Mouse (Mus musculus) limb, embryonic 14.5 days (tissue): ENCODE results near the gene B3gnt3. TPM values are rescaled to one million over a fixed set of nuclear protein-coding genes. Genes with fewer than 3 reads are reported as not detected.
"Not testable (repeated sequence)": the region's sequence is repeated elsewhere in the genome, so short reads cannot be mapped to it uniquely, and the experiment has no call there.

ENCODE experiments used
- ATAC-seq: fragments of 200-750 bp; cut with Nextera tagmentation; 2 replicates; pipeline ENCODE4 v1.8.0; 2017; ENCODE audit warnings: low read depth, moderate number of reproducible peaks, moderate TSS enrichment; ENCODE audit not compliant: low FRiP score
- DNase-seq: peaks from one replicate; pipeline ENCODE4 v3.0.0-alpha.2; 2015; ENCODE audit warnings: low spot score
- H3K27ac ChIP-seq: fragments of 300-500 bp; sonication (generic); replicated peaks from 2 replicates; pipeline ENCODE4 v1.5.1; 2014; ENCODE audit warnings: low read depth, mild to moderate bottlenecking, low read length, moderate library complexity, mixed read lengths
- H3K27me3 ChIP-seq: fragments of 300-500 bp; sonication (generic); 2 replicates; pipeline ENCODE4 v1.6.1; 2014; ENCODE audit warnings: low read length, mixed read lengths; ENCODE audit not compliant: control insufficient read depth, insufficient read depth
- H3K36me3 ChIP-seq: fragments of 300-500 bp; sonication (generic); 2 replicates; pipeline ENCODE4 v1.6.1; 2014; ENCODE audit warnings: mild to moderate bottlenecking, low read length, moderate library complexity, mixed read lengths; ENCODE audit not compliant: control insufficient read depth, insufficient read depth
- H3K4me1 ChIP-seq: fragments of 300-500 bp; sonication (generic); 2 replicates; pipeline ENCODE4 v1.6.1; 2014; ENCODE audit warnings: antibody characterized with exemption, low read length, mixed read lengths; ENCODE audit not compliant: control insufficient read depth, insufficient read depth
- H3K4me2 ChIP-seq: fragments of 300-500 bp; sonication (generic); replicated peaks from 2 replicates; pipeline ENCODE4 v1.6.1; 2014; ENCODE audit warnings: low read depth, mild to moderate bottlenecking, low read length, moderate library complexity; ENCODE audit not compliant: severe bottlenecking
- H3K4me3 ChIP-seq: fragments of 300-500 bp; sonication (generic); replicated peaks from 2 replicates; pipeline ENCODE4 v1.5.1; 2014; ENCODE audit warnings: low read length
- H3K9ac ChIP-seq: fragments of 300-500 bp; sonication (generic); 2 replicates; pipeline ENCODE4 v1.6.1; 2014; ENCODE audit warnings: mild to moderate bottlenecking, low read depth, low read length, moderate library complexity; ENCODE audit not compliant: severe bottlenecking
- H3K9me3 ChIP-seq: fragments of 300-500 bp; sonication (generic); 2 replicates; pipeline ENCODE4 v1.6.1; 2016; ENCODE audit warnings: low read length; ENCODE audit not compliant: control insufficient read depth
- POLR2A ChIP-seq: fragments of 200-500 bp; IDR thresholded peaks from 2 replicates; pipeline ENCODE4 v1.8.0; 2012; ENCODE audit warnings: inconsistent platforms, mild to moderate bottlenecking, moderate library complexity, borderline replicate concordance; ENCODE audit not compliant: insufficient read depth, insufficient read length; ENCODE audit errors: extremely low read depth
- WGBS: fragments of 180-500 bp; shearing (Covaris S2); extraction: QIAGEN DNeasy Blood & Tissue Kit; methylation state at CpG from one replicate; pipeline ENCODE4 v1.1.7; 2014; 5-methylcytosine and 5-hydroxymethylcytosine counted together
- polyA plus RNA-seq, 2 experiments: library from polyadenylated mRNA; depleted of rRNA in 1 of 2; stranded (reverse) in 1 of 2; unstranded in 1 of 2; fragments of >200 nt; fragmentation: Nextera tagmentation in 1 of 2; extraction: Ambion mirVana in 1 of 2; gene quantifications; 2 replicates each; pipeline versions ENCODE4 v1.2.1 to v1.2.3; 2012 to 2014

B3gnt3 gene
- polyA plus RNA-seq (2012; rRNA removed) (1.1 and 1.5 TPM in 2 replicates), polyA plus RNA-seq (2014; fragmentation: Nextera tagmentation; extraction: Ambion mirVana) (0.67 and 0.77 TPM in 2 replicates)

- Histone ChIP-seq H3K4me3 (peak within 1 kb of the TSS; percentile 13), H3K27ac (no peak within 1 kb of the TSS), H3K36me3 (no peaks in the 10 kb centered on the region), H3K27me3 (peaks cover 50% of the 10 kb centered on the region), H3K9me3 (no peaks in the 10 kb centered on the region), H3K4me1 (peaks cover 5% of the 10 kb centered on the region), H3K4me2 (peak within 1 kb of the TSS; percentile 28; the same call in 1 of the 2 replicates), H3K9ac (no peak within 1 kb of the TSS)
- no peak for ATAC-seq
- DNase-seq, result no peak
- TF ChIP-seq POLR2A, result no peak
- 16% methylated on average over 30 of the region's 34 CpGs for WGBS
Measured at GRCm38 (mm10) chr8:71701414-71702086, at the start of gene B3gnt3. TSS of gene B3gnt3 (minus strand) at chr8:71701789.

- H3K4me3 ChIP-seq, H3K4me2 ChIP-seq, ATAC-seq, DNase-seq, H3K9ac ChIP-seq, H3K27ac ChIP-seq, H3K36me3 ChIP-seq, H3K4me1 ChIP-seq, H3K27me3 ChIP-seq, H3K9me3 ChIP-seq: not testable (repeated sequence)
- WGBS, result 82% methylated on average over 5 of the region's 6 CpGs
Measured at GRCm38 (mm10) chr8:71749321-71750075, 47.9 kb upstream of the B3gnt3 start.

GRCm38 (mm10) chr8:71747082-71747481, 45.5 kb upstream of the B3gnt3 start:
- not testable (repeated sequence) for H3K4me1 ChIP-seq, H3K27ac ChIP-seq, H3K9ac ChIP-seq, ATAC-seq, H3K36me3 ChIP-seq, H3K4me2 ChIP-seq, DNase-seq, H3K27me3 ChIP-seq, H3K4me3 ChIP-seq, H3K9me3 ChIP-seq

- H3K4me3 ChIP-seq, result no peak overlapping the region
- H3K27me3 ChIP-seq, result no peaks in the 10 kb centered on the region
- no peaks in the 10 kb centered on the region for H3K9me3 ChIP-seq
- H3K4me2 ChIP-seq, result no peak overlapping the region
- no peaks in the 10 kb centered on the region for H3K36me3 ChIP-seq
- no peak for DNase-seq
- no peaks in the 10 kb centered on the region for H3K4me1 ChIP-seq
- no peak for ATAC-seq
- TF ChIP-seq POLR2A, result no peak
- no peak overlapping the region for H3K27ac ChIP-seq
- 88% methylated on average over 1 of the region's 1 CpGs for WGBS
- H3K9ac ChIP-seq, result no peak overlapping the region
Measured at GRCm38 (mm10) chr8:71745322-71745721, 43.7 kb upstream of the B3gnt3 start.

GRCm38 (mm10) chr8:71742783-71743182, 41.2 kb upstream of the B3gnt3 start:
- ATAC-seq, result no peak
- WGBS, result 50% methylated on average over 2 of the region's 2 CpGs
- H3K4me1 ChIP-seq, result no peaks in the 10 kb centered on the region
- H3K27ac ChIP-seq, result no peak overlapping the region
- no peaks in the 10 kb centered on the region for H3K9me3 ChIP-seq
- H3K4me3 ChIP-seq, result no peak overlapping the region
- H3K4me2 ChIP-seq, result no peak overlapping the region
- H3K27me3 ChIP-seq, result no peaks in the 10 kb centered on the region
- DNase-seq, result no peak
- TF ChIP-seq POLR2A, result no peak
- no peak overlapping the region for H3K9ac ChIP-seq
- H3K36me3 ChIP-seq, result no peaks in the 10 kb centered on the region
